Mouse (Mus musculus): Measurements from ENCODE around the gene Ripor1. TPM values are rescaled to one million over a fixed set of nuclear protein-coding genes. Genes with fewer than 3 reads are reported as not detected.

The Ripor1 gene
- total and polyA plus RNA-seq, 3 experiments = 0.24 to 7.2 (median 1.7) TPM

DNA sequence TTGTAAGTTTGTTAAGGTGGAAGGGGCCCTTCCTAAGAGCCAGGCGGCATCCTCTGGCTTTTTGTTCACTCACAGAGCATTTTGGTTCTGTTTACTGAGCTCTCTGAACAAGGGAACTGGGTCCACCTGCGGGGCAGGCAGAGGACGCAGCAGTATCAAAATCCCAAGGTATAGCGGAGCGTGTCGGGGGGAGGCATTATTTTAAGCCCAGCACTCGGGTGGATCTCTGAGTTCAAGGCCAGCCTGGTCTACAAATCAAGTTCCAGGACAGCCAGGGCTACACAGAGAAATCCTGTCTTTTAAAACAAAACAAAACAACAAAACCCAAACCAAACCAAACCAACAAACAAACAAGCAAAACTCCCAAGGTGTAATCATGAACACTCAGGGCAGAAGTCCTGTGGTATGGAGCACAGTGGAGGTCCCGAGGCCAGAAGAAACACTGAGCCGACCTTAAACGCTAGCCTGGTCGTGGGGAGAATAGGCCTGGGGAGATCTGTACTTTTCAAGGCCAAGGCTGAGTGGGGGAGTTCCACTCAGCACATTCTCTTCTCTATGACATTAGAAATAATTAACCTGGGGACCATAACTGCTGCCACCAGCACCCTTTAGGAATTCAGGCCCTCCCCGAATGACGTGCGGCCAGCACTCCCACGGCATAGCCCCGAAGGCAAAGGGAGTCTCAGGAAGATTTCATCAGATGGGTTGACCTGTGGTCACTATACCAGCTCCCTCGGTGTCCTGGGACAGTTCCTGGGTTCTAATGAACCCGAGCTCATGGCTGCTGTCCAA is 10.4 kb upstream of the Ripor1 start:
- H3K9ac ChIP-seq (ENCODE audit: insufficient read depth, low read depth) = no peak overlapping the region
- TF ChIP-seq NRF1 (IDR thresholded peaks at IDR 0.05; ENCODE audit: low read depth, low read length) (no peak), MEF2A (IDR thresholded peaks at IDR 0.05; ENCODE audit: borderline replicate concordance, low read depth, low read length) (no peak), RAD21 (IDR thresholded peaks at IDR 0.05; ENCODE audit: low read depth, low read length) (no peak), SMC3 (IDR thresholded peaks at IDR 0.05; ENCODE audit: low read depth, low read length) (no peak), MAZ (IDR thresholded peaks at IDR 0.05; ENCODE audit: low read depth, low read length) (no peak), USF1 (IDR thresholded peaks at IDR 0.05; ENCODE audit: low read depth, low read length) (no peak), CHD2 (IDR thresholded peaks at IDR 0.05; ENCODE audit: low read length) (no peak), MYC (IDR thresholded peaks at IDR 0.05; ENCODE audit: low read depth, low read length) (no peak), UBTF (IDR thresholded peaks at IDR 0.05; ENCODE audit: low read depth, low read length) (no peak)
- H3K4me2 ChIP-seq (ENCODE audit: insufficient read depth, low read depth, poor library complexity, severe bottlenecking) = no peak overlapping the region

GRCm38 (mm10) chr8:105596362-105597034 is 8.6 kb upstream of the Ripor1 start:
- Histone ChIP-seq H3K4me3 (replicated peaks in 1 of 3; ENCODE audit: low read depth in 2 of 3, low read length in 2 of 3, poor library complexity in 1 of 3) (peak overlapping the region; percentile 6 to 40 (median 39)), H3K36me3 (replicated peaks in 1 of 2; ENCODE audit: control insufficient read depth in 1 of 2, insufficient read depth in 1 of 2, low read length in 1 of 2) (no peaks in the 10 kb centered on the region), H3K9ac (ENCODE audit: insufficient read depth, low read depth) (peak overlapping the region; percentile 21; the same call in 1 of the 2 replicates), H3K4me2 (ENCODE audit: insufficient read depth, low read depth, poor library complexity, severe bottlenecking) (peak overlapping the region; percentile 54), H3K79me2 (replicated peaks; ENCODE audit: control insufficient read depth, extremely low read depth, insufficient read depth, poor library complexity, severe bottlenecking) (no peaks in the 10 kb centered on the region), H3K27ac (ENCODE audit: insufficient read depth, low read depth) (no peak overlapping the region), H3K9me3 (replicated peaks; ENCODE audit: low read length) (no peaks in the 10 kb centered on the region), H3K4me1 (ENCODE audit: control insufficient read depth in 1 of 2, insufficient read depth in 2 of 2) (peaks cover 0 to 12% of the 10 kb centered on the region in 2 experiments; a peak in 2 of 4 replicates), H3K27me3 (replicated peaks) (peaks cover 2% of the 10 kb centered on the region)
- TF ChIP-seq NELFE (IDR thresholded peaks at IDR 0.05; ENCODE audit: low read depth, low read length) = peak; percentile 37; the same call in 1 of the 2 replicates
- TF ChIP-seq SMC3 (IDR thresholded peaks at IDR 0.05; ENCODE audit: low read depth, low read length) = peak; percentile 67
- TF ChIP-seq CTCF (conservative IDR thresholded peaks at IDR 0.05 in 1 of 2, IDR thresholded peaks at IDR 0.05 in 1 of 2; ENCODE audit: low read depth in 2 of 2, low read length in 2 of 2) = peak; percentile 64 to 90
- TF ChIP-seq CHD2 (IDR thresholded peaks at IDR 0.05; ENCODE audit: low read length) = no peak
- 0 out of 2 replicates have a peak, but pooled peaks have one; percentile 40 for TF ChIP-seq MAX (IDR thresholded peaks at IDR 0.05; ENCODE audit: low read length)
- TF ChIP-seq SIN3A (IDR thresholded peaks at IDR 0.05; ENCODE audit: low read length) = peak; percentile 70
- TF ChIP-seq MAZ (IDR thresholded peaks at IDR 0.05; ENCODE audit: low read depth, low read length) = 0 out of 2 replicates have a peak, but pooled peaks have one; percentile 69
- no peak for TF ChIP-seq POLR2AphosphoS2 (IDR thresholded peaks at IDR 0.05; ENCODE audit: low read depth, low read length)
- TF ChIP-seq NRF1 (IDR thresholded peaks at IDR 0.05; ENCODE audit: low read depth, low read length) = 0 out of 2 replicates have a peak, but pooled peaks have one; percentile 40
- TF ChIP-seq RAD21 (IDR thresholded peaks at IDR 0.05; ENCODE audit: low read depth, low read length) = peak; percentile 91
- TF ChIP-seq MAFK (IDR thresholded peaks at IDR 0.05; ENCODE audit: insufficient replicate concordance, low read length) = no peak
- TF ChIP-seq ZNF384 (IDR thresholded peaks at IDR 0.05; ENCODE audit: low read depth, low read length) = no peak
- TF ChIP-seq TCF12 (IDR thresholded peaks at IDR 0.05; ENCODE audit: low read depth, low read length) = peak; percentile 49; the same call in 1 of the 2 replicates
- no peak for TF ChIP-seq MYC (IDR thresholded peaks at IDR 0.05; ENCODE audit: low read depth, low read length)
- peak; percentile 32; the same call in 1 of the 2 replicates for TF ChIP-seq MXI1 (IDR thresholded peaks at IDR 0.05; ENCODE audit: low read depth, low read length)
- TF ChIP-seq JUND (conservative IDR thresholded peaks at IDR 0.05; ENCODE audit: low read depth, low read length) = no peak
- in situ Hi-C loops (cut with MboI; ENCODE audit: low pct_ligation_motif_present, low pct_unique_long_range_greater_than_20kb, low sequenced_read_pairs) (loop anchor here (5.0 kb wide), 1 partner anchor 106 kb away; the partner anchor contains the start of genes Acd and Pard6a), dilution Hi-C loops (cut with MboI; ENCODE audit: extremely low pct_ligation_motif_present, extremely low pct_unique_long_range_greater_than_20kb, low sequenced_read_pairs) (no loop called here)
- DNase-seq (ENCODE audit: extremely low read depth) = peak; percentile 61

More for the DNA sequence above, 10.4 kb upstream of the Ripor1 start:
- H3K36me3 ChIP-seq (replicated peaks in 1 of 2; ENCODE audit: control insufficient read depth in 1 of 2, insufficient read depth in 1 of 2, low read length in 1 of 2) = no peaks in the 10 kb centered on the region
- H3K27ac ChIP-seq (ENCODE audit: insufficient read depth, low read depth) = no peak overlapping the region
- H3K4me1 ChIP-seq (ENCODE audit: control insufficient read depth in 1 of 2, insufficient read depth in 2 of 2) = peaks cover 0 to 12% of the 10 kb centered on the region in 2 experiments; a peak in 2 of 4 replicates
- peaks cover 8% of the 10 kb centered on the region for H3K27me3 ChIP-seq (replicated peaks)
- DNase-seq (ENCODE audit: extremely low read depth) = no peak
- H3K79me2 ChIP-seq (replicated peaks; ENCODE audit: control insufficient read depth, extremely low read depth, insufficient read depth, poor library complexity, severe bottlenecking) = no peaks in the 10 kb centered on the region
- dilution Hi-C loops (cut with MboI; ENCODE audit: extremely low pct_ligation_motif_present, extremely low pct_unique_long_range_greater_than_20kb, low sequenced_read_pairs) (no loop called here), in situ Hi-C loops (cut with MboI; ENCODE audit: low pct_ligation_motif_present, low pct_unique_long_range_greater_than_20kb, low sequenced_read_pairs) (loop anchor here (5.0 kb wide), 1 partner anchor 108 kb away; the partner anchor contains the start of genes Acd and Pard6a)
- no peak overlapping the region for H3K4me3 ChIP-seq (replicated peaks in 1 of 3; ENCODE audit: low read depth in 2 of 3, low read length in 2 of 3, poor library complexity in 1 of 3)
- H3K9me3 ChIP-seq (replicated peaks; ENCODE audit: low read length) = no peaks in the 10 kb centered on the region

Data from CH12.LX (cell line).